Mouse (Mus musculus) G1E (cell line): Measurements from ENCODE around the gene Cxcl15.

ENCODE experiments used
- CTCF ChIP-seq: IDR thresholded peaks from 2 replicates; pipeline ENCODE4 v1.5.1; 2012; ENCODE audit warnings: low read depth, low read length, inconsistent platforms, mixed read lengths
- GATA1 ChIP-seq: IDR thresholded peaks from 2 replicates; pipeline ENCODE4 v1.6.1; 2012; ENCODE audit warnings: borderline replicate concordance, low read length, inconsistent platforms, mixed read lengths
- GATA2 ChIP-seq: IDR thresholded peaks from 2 replicates; pipeline ENCODE4 v1.6.1; 2012; ENCODE audit warnings: low read depth, low read length, inconsistent platforms, borderline replicate concordance
- TAL1 ChIP-seq: conservative IDR thresholded peaks from 2 replicates; pipeline ENCODE4 v1.6.1; 2012; ENCODE audit warnings: low read depth, low read length, inconsistent platforms, mixed read lengths

- TF ChIP-seq GATA2 (no peak), CTCF (no peak), TAL1 (no peak), GATA1 (no peak)
These were observed 26.1 kb upstream of the Cxcl15 start, which contains the start of gene Ppbp for GRCm38 (mm10) chr5:90768218-90768617.
